Comparison of ENCODE assay signal across 8 mouse cellular contexts in the genomic region with DNA sequence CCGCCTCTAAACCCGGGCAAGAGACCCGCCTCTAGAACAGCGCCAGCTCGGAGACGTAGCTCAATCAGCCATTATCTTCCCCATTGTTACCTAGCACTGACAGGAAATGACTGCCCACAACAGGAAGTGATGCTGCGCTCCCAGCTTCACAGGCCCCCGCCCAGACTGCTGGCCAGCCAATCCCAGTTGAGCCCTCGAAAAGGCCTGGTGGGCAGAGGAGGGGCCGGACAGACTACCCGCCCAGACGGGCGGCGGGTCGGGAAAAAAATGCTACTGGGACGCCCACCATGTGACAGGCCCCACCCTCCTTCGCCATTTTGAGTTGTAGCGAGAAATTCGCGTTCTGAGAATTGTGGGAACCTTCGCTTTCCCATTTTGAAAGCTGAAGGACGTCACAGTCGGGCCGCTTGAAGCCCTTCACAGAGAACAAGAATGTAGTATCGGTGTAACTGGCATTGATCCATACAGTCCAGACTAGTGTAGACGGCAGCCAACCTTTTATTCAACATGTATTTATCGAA. TPM values are rescaled to one million over a fixed set of nuclear protein-coding genes. Genes with fewer than 3 reads are reported as not detected.
DNase-seq lines count a peak whose midpoint lies in the region; ATAC-seq lines count a peak whose summit lies in the region.

A gene (minus strand): TSS at position 116 of the 521 bp plus-strand sequence.

- peak; percentile 94 for ATAC-seq in megakaryocyte progenitor cell, adult 5-6 weeks (replicated peaks; ENCODE audit: poor library complexity)

- DNase-seq in adipocyte (ENCODE audit: low spot score) = peak; percentile 92
- DNase-seq in embryo, embryonic 10 days (ENCODE audit: low spot score) = peak; percentile 91
- DNase-seq in gastrocnemius, postnatal 10 days = peak; percentile 81
- DNase-seq in induced T-regulatory cell, adult 2 months (ENCODE audit: low read depth) = peak; percentile 93
- peak; percentile 92 to 93 for DNase-seq in left cerebral cortex, adult 9 months (ENCODE audit: low spot score in 2 of 2)
- peak; percentile 86 for DNase-seq in right cerebral cortex, postnatal 14 days
- DNase-seq in urinary bladder, postnatal 36 days (ENCODE audit: low spot score in 2 of 2) = peak; percentile 76 to 91

RNA-seq across cellular contexts. Expression of the gene that starts here (rescaled TPM):
- 10 to 100 TPM; 26.6 to 29.0 TPM for total RNA-seq in gastrocnemius, postnatal 10 days (2021)
- 64.0 and 67.2 TPM in 2 replicates for total RNA-seq in megakaryocyte progenitor cell, adult 5-6 weeks (2015)
- total RNA-seq in megakaryocyte progenitor cell, adult 5-6 weeks (2017) = 102 and 112 TPM in 2 replicates

Comparison
In these comparisons a context has a peak if more than half of its experiments do, and no peak if none do; other contexts are left out.
1. Peak in every context shown above with its lines: DNase-seq and ATAC-seq.